Mouse (Mus musculus): Measurements from ENCODE around the gene Dnajb1. TPM values are rescaled to one million over a fixed set of nuclear protein-coding genes. Genes with fewer than 3 reads are reported as not detected.

Gene Dnajb1
- total RNA-seq, 2 experiments from 2014 or later, result 38.4 to 40.0 TPM

DNA sequence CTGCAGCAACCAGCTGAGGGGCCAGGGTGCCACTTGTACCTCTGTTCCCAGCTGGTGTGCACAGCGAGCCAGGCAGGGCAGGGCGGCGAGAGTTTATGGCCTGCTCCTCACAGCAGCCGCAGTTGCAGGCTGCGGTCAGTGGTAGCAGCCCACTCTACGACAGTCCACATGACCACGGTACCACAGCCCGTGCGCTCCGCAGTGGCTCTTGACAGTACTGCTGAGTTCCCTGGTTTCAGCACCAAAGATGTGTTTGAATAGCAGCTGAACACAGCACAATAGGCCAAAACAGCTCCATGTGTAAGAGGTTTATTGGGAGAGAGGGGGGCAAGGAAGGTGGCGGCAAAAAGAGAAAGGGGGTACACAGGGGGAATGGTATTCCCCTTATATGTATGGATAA lies 39.5 kb downstream of the Dnajb1 start:
- no peak for DNase-seq (ENCODE audit: low spot score in 2 of 2)
- intact Hi-C loops (cut with DNase I), result no loop called here

DNA sequence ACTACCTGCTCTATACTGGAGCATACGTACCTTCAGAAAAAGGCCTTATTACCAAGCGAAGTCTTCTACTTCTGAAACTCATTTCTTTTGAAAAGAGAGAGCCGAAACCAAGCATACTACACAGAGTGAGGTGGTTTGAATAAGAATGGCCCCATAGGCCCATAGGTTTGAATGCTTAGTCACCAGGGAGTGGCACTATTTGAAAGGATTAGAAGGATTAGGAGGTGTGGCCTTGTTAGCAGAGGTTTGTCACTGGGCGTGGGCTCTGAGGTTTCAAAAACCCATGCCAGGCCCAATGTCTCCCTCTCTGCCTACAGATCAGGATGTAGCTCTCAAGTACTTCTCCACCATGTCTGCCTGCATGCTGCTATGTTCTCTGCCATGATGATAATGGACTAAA lies 40.0 kb downstream of the Dnajb1 start:
- intact Hi-C loops (cut with DNase I), result no loop called here
- DNase-seq (ENCODE audit: low spot score in 2 of 2), result no peak

- intact Hi-C loops (cut with DNase I), result no loop called here
- peak in 1 of 2 experiments; percentile 24 for DNase-seq (ENCODE audit: low spot score in 2 of 2)
These were observed 41.7 kb downstream of the Dnajb1 start for GRCm38 (mm10) chr8:83649699-83650098.

- intact Hi-C loops (cut with DNase I), result no loop called here
- DNase-seq (ENCODE audit: low spot score in 2 of 2), result peak; percentile 96 to 98
These were observed 44.2 kb downstream of the Dnajb1 start, which contains the start of gene Gipc1 for GRCm38 (mm10) chr8:83652030-83652743. Gene Gipc1 (plus strand): TSS chr8:83652677.

- intact Hi-C loops (cut with DNase I), result no loop called here
- DNase-seq (ENCODE audit: low spot score in 2 of 2), result peak in 1 of 2 experiments; percentile 22
These were observed 45.0 kb downstream of the Dnajb1 start for GRCm38 (mm10) chr8:83652744-83653661.

GRCm38 (mm10) chr8:83653662-83654017 lies 45.6 kb downstream of the Dnajb1 start:
- no peak for DNase-seq (ENCODE audit: low spot score in 2 of 2)

DNA sequence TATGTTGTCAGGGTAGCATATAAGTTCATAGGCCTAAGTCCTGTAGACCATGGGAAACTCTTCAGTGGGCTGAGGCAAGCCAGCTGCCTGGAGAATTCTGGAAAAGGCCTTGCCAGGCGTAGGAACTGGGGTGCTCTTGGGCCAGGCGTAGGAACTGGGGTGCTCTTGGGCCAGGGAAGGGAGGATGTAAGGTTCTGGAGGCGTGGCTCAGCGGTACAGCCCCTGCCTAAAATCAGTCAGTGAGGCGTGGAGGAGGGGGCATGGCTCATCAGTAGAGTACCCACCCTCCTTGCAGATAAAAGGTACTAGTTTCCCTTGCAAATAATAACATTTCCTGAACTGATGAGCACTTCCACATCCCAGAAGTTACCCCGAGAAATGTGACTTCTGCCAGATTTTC lies 46.7 kb downstream of the Dnajb1 start:
- intact Hi-C loops (cut with DNase I), result no loop called here
- DNase-seq (ENCODE audit: low spot score in 2 of 2), result no peak

More at GRCm38 (mm10) chr8:83653662-83654017, 45.6 kb downstream of the Dnajb1 start:
- intact Hi-C loops (cut with DNase I), result no loop called here

DNA sequence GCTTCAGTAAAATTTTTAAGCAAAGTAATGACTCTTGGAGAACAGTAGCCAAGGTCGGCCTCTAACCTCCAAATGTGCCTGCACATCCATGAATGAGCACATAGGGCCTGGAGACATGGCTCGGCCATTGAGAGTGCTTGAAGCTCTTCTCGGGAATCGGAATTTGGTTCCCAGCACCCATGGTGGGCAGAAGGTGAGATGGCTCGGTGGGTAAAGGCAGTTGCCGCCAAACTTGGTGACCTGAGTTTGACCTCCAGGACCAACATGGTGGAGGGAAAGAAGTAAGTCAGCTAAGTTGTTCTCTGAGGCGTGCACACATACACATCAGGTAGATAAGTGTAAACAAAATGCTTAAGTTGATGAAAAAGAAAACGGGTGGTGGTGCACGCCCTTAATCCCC lies 48.0 kb downstream of the Dnajb1 start:
- no peak for DNase-seq (ENCODE audit: low spot score in 2 of 2)
- intact Hi-C loops (cut with DNase I), result no loop called here

DNA sequence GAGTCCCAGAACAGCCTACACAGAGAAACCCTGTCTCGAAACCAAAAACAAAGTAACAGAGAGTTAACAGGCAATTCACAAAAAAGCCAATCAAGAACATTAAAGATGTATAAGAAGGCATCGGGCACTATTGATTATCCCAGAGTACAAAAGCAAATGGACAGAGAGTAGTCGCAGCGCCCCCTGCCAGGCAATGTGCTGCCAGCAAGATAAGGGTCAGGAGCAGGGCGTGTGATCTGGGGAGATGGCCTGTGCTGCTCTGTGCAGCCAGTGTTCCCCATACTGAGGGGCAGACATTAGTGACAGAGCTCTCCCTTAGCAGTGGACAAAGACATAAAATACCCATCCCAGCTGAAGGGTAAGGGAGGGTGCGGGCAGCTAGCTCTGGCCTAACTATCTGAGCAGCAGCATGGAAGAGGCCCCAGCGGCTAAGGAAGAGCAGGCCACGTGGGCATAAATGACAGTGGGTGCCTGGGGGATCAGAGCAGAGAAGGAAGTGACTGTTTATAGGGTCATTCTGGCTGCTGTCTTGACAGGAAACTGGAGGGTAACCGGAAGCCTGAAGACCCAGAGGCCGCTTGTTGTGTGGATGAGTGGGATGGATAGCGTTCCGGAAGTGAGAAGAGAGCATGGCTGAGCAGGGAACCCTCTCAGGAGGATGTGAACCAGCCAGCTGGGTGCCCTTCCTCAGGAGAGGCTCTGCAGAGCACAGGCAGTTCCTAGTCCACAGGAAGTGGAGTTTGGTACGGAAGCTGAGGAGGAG lies 48.7 kb downstream of the Dnajb1 start:
- no peak for DNase-seq (ENCODE audit: low spot score in 2 of 2)
- intact Hi-C loops (cut with DNase I), result no loop called here

DNA sequence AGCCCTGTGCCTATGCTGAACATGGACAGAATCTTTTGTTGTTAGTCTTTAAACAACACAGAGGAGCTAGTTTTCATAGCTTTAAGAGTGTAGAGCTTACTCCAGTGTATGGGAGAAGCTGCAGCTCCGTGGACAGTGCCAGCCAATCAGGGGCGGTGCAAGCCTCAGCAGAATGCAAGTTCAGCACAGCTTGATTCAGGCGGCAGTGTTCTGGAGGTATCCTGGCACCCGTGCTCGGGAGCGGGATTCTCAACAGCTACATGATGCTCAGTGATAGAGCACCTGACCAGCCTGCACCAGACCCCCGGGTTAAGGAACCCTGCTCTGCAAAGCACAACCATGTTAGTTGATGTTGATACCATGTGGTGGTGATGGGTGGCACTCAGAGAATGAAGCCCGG lies 52.6 kb downstream of the Dnajb1 start:
- peak; percentile 58 to 77 for DNase-seq (ENCODE audit: low spot score in 2 of 2)

DNA sequence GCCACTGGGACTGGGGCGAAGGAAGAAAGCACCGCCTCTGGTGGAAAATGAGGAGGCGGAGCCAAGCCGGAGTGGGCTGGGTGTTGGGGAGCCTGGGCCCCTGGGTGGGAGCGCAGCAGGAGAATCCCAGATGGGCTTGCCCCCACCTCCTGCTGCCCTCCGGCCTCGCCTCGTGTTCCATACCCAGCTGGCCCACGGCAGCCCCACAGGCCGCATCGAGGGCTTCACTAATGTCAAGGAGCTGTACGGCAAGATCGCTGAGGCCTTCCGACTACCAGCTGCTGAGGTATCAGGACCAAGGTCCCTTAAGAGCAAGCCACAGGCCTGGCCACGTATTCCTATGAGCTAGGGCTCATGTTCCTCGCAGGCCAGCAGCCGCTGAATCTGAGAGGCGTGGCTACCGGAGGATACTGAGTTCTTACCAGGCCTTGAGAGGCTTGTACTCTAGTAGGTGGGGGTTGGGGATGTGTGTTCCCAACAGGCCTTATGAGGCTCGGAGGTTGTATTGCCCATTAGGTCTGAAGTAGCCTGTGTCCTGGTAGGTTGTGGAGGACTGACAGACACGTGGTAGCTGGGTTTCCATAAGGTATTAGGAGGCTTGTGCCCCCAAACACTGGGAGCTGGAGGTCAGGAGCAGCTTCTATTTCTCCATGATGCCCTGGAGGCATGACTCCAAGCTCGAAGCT lies 53.1 kb downstream of the Dnajb1 start:
- no peak for DNase-seq (ENCODE audit: low spot score in 2 of 2)
- intact Hi-C loops (cut with DNase I), result loop anchor here (5.0 kb wide), 1 partner anchor 56 kb away; the partner anchor contains the start of gene Ddx39

More for the DNA sequence above, 52.6 kb downstream of the Dnajb1 start:
- intact Hi-C loops (cut with DNase I), result loop anchor here (5.0 kb wide), 1 partner anchor 57 kb away; the partner anchor contains the start of gene Ddx39

Other genes starting within 250 kb of the Dnajb1 start
- gene Clgn, start 218.3 kb upstream of the Dnajb1 start, total RNA-seq (2021), result 1 to 10 TPM; 7.9 to 9.3 TPM
- gene Scoc, start 149.8 kb upstream of the Dnajb1 start, total RNA-seq (2021), result 100 to 1,000 TPM; 250 to 264 TPM
- gene Olfr370, start 72.4 kb upstream of the Dnajb1 start, total RNA-seq (2021), result not detected
- 100 to 1,000 TPM; 141 to 147 TPM for gene Ndufb7, start 41.5 kb upstream of the Dnajb1 start, total RNA-seq (2021)
- gene Tecr, start 222 bp upstream of the Dnajb1 start, total RNA-seq (2021), result 100 to 1,000 TPM; 587 to 600 TPM
- gene Gipc1, start 44.5 kb downstream of the Dnajb1 start, total RNA-seq (2021), result 100 to 1,000 TPM; 104 to 109 TPM
- gene Ptger1, start 58.5 kb downstream of the Dnajb1 start, total RNA-seq (2021), result 1 to 10 TPM; 1.4 to 1.5 TPM
- gene Pkn1, start 91.0 kb downstream of the Dnajb1 start, total RNA-seq (2021), result 10 to 100 TPM; 63.8 to 74.1 TPM
- gene Ddx39, start 107.0 kb downstream of the Dnajb1 start, total RNA-seq (2021), result 10 to 100 TPM; 18.4 to 19.7 TPM
- 10 to 100 TPM; 11.2 to 11.8 TPM for gene Adgre5, start 133.1 kb downstream of the Dnajb1 start, total RNA-seq (2021)

Data from left cerebral cortex, postnatal 14 days (tissue).